Mouse (Mus musculus): ENCODE measurements at regions not wholly inside any gene's neighbourhood (a gene's known extent, or its start where the extent isn't known, plus 50 kb on each side); places are given as distances from the start of the nearest gene placed in this dataset.

DNA sequence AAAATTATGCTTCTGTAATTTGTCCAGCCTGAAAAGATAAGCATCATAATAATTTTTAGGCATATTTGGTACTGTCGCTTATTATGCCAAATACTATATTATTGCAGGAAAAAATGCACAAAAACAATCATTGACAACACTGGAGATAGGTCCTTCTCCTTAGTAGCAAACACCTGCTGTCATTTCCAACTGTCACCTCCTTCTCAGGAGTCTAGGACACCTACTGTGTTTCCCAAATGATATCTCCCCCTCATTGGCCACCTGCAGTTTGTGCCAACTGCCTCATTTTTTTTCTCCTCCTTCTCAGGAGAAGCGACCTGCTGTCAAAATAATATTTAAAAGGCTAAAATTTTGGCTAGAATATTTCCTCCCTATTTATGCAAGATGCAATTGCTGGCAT lies 202.1 kb upstream of the Pabpc5 start:
- DNase-seq: peak; percentile 9
